8 mouse cellular contexts compared by ENCODE assay signal in genomic region chr4:86574939-86575282, GRCm38 (mm10). TPM values are rescaled to one million over a fixed set of nuclear protein-coding genes. Genes with fewer than 3 reads are reported as not detected.
DNase-seq lines count a peak whose midpoint lies in the region; ATAC-seq and TF ChIP-seq lines count a peak whose summit lies in the region.

No protein-coding gene starts in this region.

- DNase-seq in heart, postnatal 4 days: no peak
- DNase-seq in G1E (ENCODE audit: low spot score): peak; percentile 19
- DNase-seq in ovary, postnatal 10 days (ENCODE audit: low spot score): no peak
- DNase-seq in frontal cortex, adult 2 months (ENCODE audit: extremely low spot score in 1 of 2, low spot score in 1 of 2): no peak
- DNase-seq in adrenal gland, postnatal 4 days (ENCODE audit: low spot score in 2 of 2): no peak

- no peaks in the 10 kb centered on the region for H3K9me3 ChIP-seq in heart, embryonic 14.5 days (ENCODE audit: control insufficient read depth, low read length)
- no peaks in the 10 kb centered on the region for H3K9me3 ChIP-seq in G1E (replicated peaks)
- H3K9me3 ChIP-seq in forebrain, embryonic 15.5 days: no peaks in the 10 kb centered on the region
- H3K9me3 ChIP-seq in liver, embryonic 15.5 days (replicated peaks): no peaks in the 10 kb centered on the region

- ATAC-seq in heart, embryonic 14.5 days (ENCODE audit: insufficient number of reproducible peaks, insufficient read depth, low FRiP score, low read depth): no peak
- no peak; the same call in 1 of the 2 replicates for ATAC-seq in G1E (ENCODE audit: extremely low read depth, insufficient number of reproducible peaks, low FRiP score, poor library complexity, severe bottlenecking)
- peak; percentile 49 for ATAC-seq in forebrain, embryonic 15.5 days (replicated peaks)
- ATAC-seq in liver, embryonic 15.5 days (ENCODE audit: insufficient read depth): 0 out of 2 replicates have a peak, but pooled peaks have one; percentile 8

- H3K4me3 ChIP-seq in heart, embryonic 14.5 days (ENCODE audit: control insufficient read depth in 1 of 2, insufficient read depth in 1 of 2, low read depth in 1 of 2, low read length in 2 of 2): peak overlapping the region; percentile 80 to 87; a peak in 3 of 4 replicates
- peak overlapping the region; percentile 92 for H3K4me3 ChIP-seq in G1E (ENCODE audit: low read depth, low read length)
- peak overlapping the region; percentile 85 for H3K4me3 ChIP-seq in forebrain, embryonic 15.5 days
- H3K4me3 ChIP-seq in liver, embryonic 15.5 days (replicated peaks): peak overlapping the region; percentile 89

- H3K4me2 ChIP-seq in heart, embryonic 14.5 days (ENCODE audit: low read length): peak overlapping the region; percentile 55
- peak overlapping the region; percentile 68 for H3K4me2 ChIP-seq in forebrain, embryonic 15.5 days (replicated peaks)
- H3K4me2 ChIP-seq in liver, embryonic 15.5 days: peak overlapping the region; percentile 85

- H3K4me1 ChIP-seq in heart, embryonic 14.5 days (ENCODE audit: control insufficient read depth in 2 of 2, insufficient read depth in 2 of 2, low read length in 2 of 2): peaks cover 2 to 23% of the 10 kb centered on the region in 2 experiments; a peak in 2 of 4 replicates
- H3K4me1 ChIP-seq in G1E (ENCODE audit: insufficient read depth, low read depth, low read length): peaks cover 38% of the 10 kb centered on the region
- peaks cover 36% of the 10 kb centered on the region for H3K4me1 ChIP-seq in forebrain, embryonic 15.5 days
- H3K4me1 ChIP-seq in liver, embryonic 15.5 days (replicated peaks): peaks cover 28% of the 10 kb centered on the region

- H3K9ac ChIP-seq in heart, embryonic 14.5 days (ENCODE audit: low read length): peak overlapping the region; percentile 95
- peak overlapping the region; percentile 99 for H3K9ac ChIP-seq in forebrain, embryonic 15.5 days (replicated peaks)
- peak overlapping the region; percentile 91 for H3K9ac ChIP-seq in liver, embryonic 15.5 days

- 14% methylated on average over 6 of the region's 6 CpGs for WGBS in heart, embryonic 14.5 days
- WGBS in forebrain, embryonic 15.5 days: 14% methylated on average over 6 of the region's 6 CpGs
- WGBS in liver, embryonic 15.5 days (ENCODE audit: insufficient replicate concordance): 9% methylated on average over 6 of the region's 6 CpGs

- peaks cover 14% of the 10 kb centered on the region for H3K36me3 ChIP-seq in heart, embryonic 14.5 days (ENCODE audit: control insufficient read depth, insufficient read depth, low read length)
- peaks cover 26% of the 10 kb centered on the region for H3K36me3 ChIP-seq in G1E (replicated peaks)
- no peaks in the 10 kb centered on the region for H3K36me3 ChIP-seq in forebrain, embryonic 15.5 days
- peaks cover 9% of the 10 kb centered on the region for H3K36me3 ChIP-seq in liver, embryonic 15.5 days (replicated peaks)

- peak overlapping the region; percentile 94 to 95 for H3K27ac ChIP-seq in heart, embryonic 14.5 days (replicated peaks in 1 of 2; ENCODE audit: control insufficient read depth in 1 of 2, insufficient read depth in 1 of 2, low read depth in 2 of 2, low read length in 2 of 2)
- H3K27ac ChIP-seq in forebrain, embryonic 15.5 days (replicated peaks): peak overlapping the region; percentile 99
- H3K27ac ChIP-seq in liver, embryonic 15.5 days (replicated peaks): peak overlapping the region; percentile 98

- no peaks in the 10 kb centered on the region for H3K27me3 ChIP-seq in heart, embryonic 14.5 days (ENCODE audit: control insufficient read depth, insufficient read depth, low read length)
- H3K27me3 ChIP-seq in G1E (ENCODE audit: insufficient read depth, low read length): peaks cover 18% of the 10 kb centered on the region; the same call in 1 of the 2 replicates
- H3K27me3 ChIP-seq in forebrain, embryonic 15.5 days: no peaks in the 10 kb centered on the region
- H3K27me3 ChIP-seq in liver, embryonic 15.5 days: 0 out of 2 replicates have a peak, but pooled peaks cover 6% of the 10 kb centered on the region

- TF ChIP-seq CTCF in G1E (IDR thresholded peaks at IDR 0.05; ENCODE audit: low read depth, low read length): no peak

RNA-seq across cellular contexts. Expression of gene Rraga, which starts 0.6 kb away (rescaled TPM):
- 67.4 and 72.3 TPM in 2 replicates for polyA plus RNA-seq in heart, embryonic 14.5 days (2014; fragmentation: Nextera tagmentation; extraction: Ambion mirVana)
- total RNA-seq in heart, postnatal 4 days (2021): 10 to 100 TPM; 74.4 to 74.7 TPM
- total RNA-seq in G1E (2014; fragmentation: Nextera tagmentation) (64.2 and 66.6 TPM in 2 replicates), G1E (2017) (7.8 and 12.1 TPM in 2 replicates)
- polyA plus RNA-seq in G1E (2012): 48.7 and 57.4 TPM in 2 replicates
- 89.1 and 95.5 TPM in 2 replicates for polyA plus RNA-seq in forebrain, embryonic 15.5 days (2015; fragmentation: Nextera tagmentation; extraction: Ambion mirVana)
- 25.2 and 26.3 TPM in 2 replicates for polyA plus RNA-seq in liver, embryonic 15.5 days (2015; fragmentation: Nextera tagmentation; extraction: Ambion mirVana)
- 109 and 132 TPM in 2 replicates for polyA plus RNA-seq in frontal cortex, adult 2 months (2012; rRNA removed)
- 10 to 100 TPM; 97.7 to 98.9 TPM for total RNA-seq in adrenal gland, postnatal 4 days (2021)

RNA-seq across cellular contexts. Expression of gene Saxo1, which starts 16.8 kb away (rescaled TPM):
- 0.15 TPM in 1 of 2 replicates, not detected in the other for polyA plus RNA-seq in heart, embryonic 14.5 days (2014; fragmentation: Nextera tagmentation; extraction: Ambion mirVana)
- not detected for total RNA-seq in heart, postnatal 4 days (2021)
- total RNA-seq in G1E (2014; fragmentation: Nextera tagmentation): not detected in 2 replicates
- total RNA-seq in G1E (2017): 0.12 TPM in 1 of 2 replicates, not detected in the other
- not detected in 2 replicates for polyA plus RNA-seq in G1E (2012)
- not detected in 2 replicates for polyA plus RNA-seq in forebrain, embryonic 15.5 days (2015; fragmentation: Nextera tagmentation; extraction: Ambion mirVana)
- polyA plus RNA-seq in liver, embryonic 15.5 days (2015; fragmentation: Nextera tagmentation; extraction: Ambion mirVana): not detected in 2 replicates
- polyA plus RNA-seq in frontal cortex, adult 2 months (2012; rRNA removed): 0.06 and 0.10 TPM in 2 replicates
- not detected for total RNA-seq in adrenal gland, postnatal 4 days (2021)

RNA-seq across cellular contexts. Expression of gene Haus6, which starts 36.9 kb away (rescaled TPM):
- polyA plus RNA-seq in heart, embryonic 14.5 days (2014; fragmentation: Nextera tagmentation; extraction: Ambion mirVana): 9.4 and 10.6 TPM in 2 replicates
- 10 to 100 TPM; 11.9 to 15.4 TPM for total RNA-seq in heart, postnatal 4 days (2021)
- 46.7 and 52.7 TPM in 2 replicates for total RNA-seq in G1E (2014; fragmentation: Nextera tagmentation)
- total RNA-seq in G1E (2017): 36.6 and 42.9 TPM in 2 replicates
- 35.2 and 37.2 TPM in 2 replicates for polyA plus RNA-seq in G1E (2012)
- 12.1 and 12.3 TPM in 2 replicates for polyA plus RNA-seq in forebrain, embryonic 15.5 days (2015; fragmentation: Nextera tagmentation; extraction: Ambion mirVana)
- polyA plus RNA-seq in liver, embryonic 15.5 days (2015; fragmentation: Nextera tagmentation; extraction: Ambion mirVana): 10.9 and 11.4 TPM in 2 replicates
- 3.8 and 3.9 TPM in 2 replicates for polyA plus RNA-seq in frontal cortex, adult 2 months (2012; rRNA removed)
- 10 to 100 TPM; 14.1 to 15.7 TPM for total RNA-seq in adrenal gland, postnatal 4 days (2021)

Comparison
In these comparisons a context has a peak if more than half of its experiments do, and no peak if none do; other contexts are left out.
1. ATAC-seq: peak in forebrain, embryonic 15.5 days (single experiment) and liver, embryonic 15.5 days (single experiment); none in heart, embryonic 14.5 days (single experiment) and G1E (single experiment).
2. Peak in every context shown above with its lines, with median percentiles within 50 percentile points of each other: H3K27ac ChIP-seq, H3K4me2 ChIP-seq, H3K4me3 ChIP-seq and H3K9ac ChIP-seq.